Mouse (Mus musculus) liver, embryonic 14.5 days (tissue): ENCODE data around the gene Tdp1. TPM values are rescaled to one million over a fixed set of nuclear protein-coding genes. Genes with fewer than 3 reads are reported as not detected.
A peak's percentile ranks its signal among the peaks of the same experiment; 100 is the strongest.

Experiments
- ATAC-seq: fragments of 200-750 bp; cut with Nextera tagmentation; 2 replicates; pipeline ENCODE4 v1.8.0; 2017; ENCODE audit warnings: moderate number of reproducible peaks, mild to moderate bottlenecking, moderate library complexity; ENCODE audit not compliant: insufficient read depth
- DNase-seq, 3 experiments: peaks; one replicate each; pipeline ENCODE4 v3.0.0-alpha.2; 2012 to 2013; ENCODE audit warnings: low read depth in 3 of 3, low spot score in 3 of 3
- H3K27ac ChIP-seq: fragments of 300-500 bp; sonication (generic); 2 replicates; pipeline ENCODE4 v1.5.1; 2014; ENCODE audit warnings: moderate library complexity, mild to moderate bottlenecking, control low read depth, inconsistent platforms
- H3K27me3 ChIP-seq: fragments of 300-500 bp; sonication (generic); 2 replicates; pipeline ENCODE4 v1.6.1; 2014; ENCODE audit warnings: mild to moderate bottlenecking, low read length, moderate library complexity; ENCODE audit not compliant: control insufficient read depth, insufficient read depth
- H3K36me3 ChIP-seq: fragments of 300-500 bp; sonication (generic); replicated peaks from 2 replicates; pipeline ENCODE4 v1.6.1; 2014; ENCODE audit warnings: low read depth; ENCODE audit not compliant: control insufficient read depth, insufficient read depth
- H3K4me1 ChIP-seq, 2 experiments: fragments of 200-500 bp in 1 of 2; fragments of 300-500 bp in 1 of 2; sonication (generic) in 1 of 2; replicated peaks; 2 replicates each; pipeline ENCODE4 v1.6.1; 2012 to 2014; ENCODE audit warnings: antibody characterized with exemption in 1 of 2, inconsistent platforms in 1 of 2, low read length in 1 of 2; ENCODE audit not compliant: control insufficient read depth in 2 of 2, insufficient read depth in 2 of 2
- H3K4me2 ChIP-seq: fragments of 300-500 bp; sonication (generic); 2 replicates; pipeline ENCODE4 v1.6.1; 2014; ENCODE audit warnings: low read depth, mild to moderate bottlenecking, control low read depth, moderate library complexity
- H3K4me3 ChIP-seq, 2 experiments: fragments of 200-500 bp in 1 of 2; fragments of 300-500 bp in 1 of 2; sonication (generic) in 1 of 2; 2 replicates each; pipeline ENCODE4 v1.5.1; 2012 to 2014; ENCODE audit warnings: low read depth in 2 of 2, low read length in 2 of 2, mild to moderate bottlenecking in 2 of 2, control low read depth in 1 of 2, inconsistent platforms in 1 of 2, moderate library complexity in 1 of 2; ENCODE audit not compliant: insufficient read depth in 1 of 2
- H3K9ac ChIP-seq: fragments of 300-500 bp; sonication (generic); replicated peaks from 2 replicates; pipeline ENCODE4 v1.6.1; 2014; ENCODE audit warnings: mild to moderate bottlenecking, control low read depth, moderate library complexity
- H3K9me3 ChIP-seq: fragments of 300-500 bp; sonication (generic); 2 replicates; pipeline ENCODE4 v1.6.1; 2016; ENCODE audit warnings: low read length, mixed read lengths; ENCODE audit not compliant: control insufficient read depth
- CTCF ChIP-seq: IDR thresholded peaks from 2 replicates; pipeline ENCODE4 v1.5.1; 2016; ENCODE audit warnings: antibody characterized with exemption, low read depth, control low read depth
- EP300 ChIP-seq: IDR thresholded peaks from 2 replicates; pipeline ENCODE4 v1.6.1; 2016; ENCODE audit warnings: antibody characterized with exemption, low read depth
- WGBS: fragments of 180-500 bp; shearing (Covaris S2); extraction: QIAGEN DNeasy Blood & Tissue Kit; methylation state at CpG from one replicate; pipeline ENCODE4 v1.1.7; 2014; ENCODE audit not compliant: insufficient replicate concordance; 5-methylcytosine and 5-hydroxymethylcytosine counted together
- polyA plus RNA-seq, 2 experiments: library from polyadenylated mRNA; depleted of rRNA in 1 of 2; stranded (reverse) in 1 of 2; unstranded in 1 of 2; fragments of >200 nt; fragmentation: Nextera tagmentation in 1 of 2; extraction: Ambion mirVana in 1 of 2; gene quantifications; 2 replicates each; pipeline versions ENCODE4 v1.2.1 to v1.2.3; 2012 to 2014

Tdp1 gene
- polyA plus RNA-seq, 2 experiments, result 16.8 to 23.3 TPM

- no peak for ATAC-seq
- no peaks in the 10 kb centered on the region for H3K36me3 ChIP-seq
- no peak for TF ChIP-seq CTCF
- no peak for TF ChIP-seq EP300
- H3K4me1 ChIP-seq, result peaks cover 0 to 7% of the 10 kb centered on the region in 2 experiments; a peak in 2 of 4 replicates
- H3K27ac ChIP-seq, result no peak overlapping the region
- no peak for DNase-seq
- no peak overlapping the region for H3K4me2 ChIP-seq
- no peaks in the 10 kb centered on the region for H3K27me3 ChIP-seq
- H3K9ac ChIP-seq, result no peak overlapping the region
- H3K9me3 ChIP-seq, result no peaks in the 10 kb centered on the region
- 41% methylated on average over 8 of the region's 8 CpGs for WGBS
- H3K4me3 ChIP-seq, result no peak overlapping the region
These were observed 58.1 kb downstream of the Tdp1 start for GRCm38 (mm10) chr12:99942441-99942840.

DNA sequence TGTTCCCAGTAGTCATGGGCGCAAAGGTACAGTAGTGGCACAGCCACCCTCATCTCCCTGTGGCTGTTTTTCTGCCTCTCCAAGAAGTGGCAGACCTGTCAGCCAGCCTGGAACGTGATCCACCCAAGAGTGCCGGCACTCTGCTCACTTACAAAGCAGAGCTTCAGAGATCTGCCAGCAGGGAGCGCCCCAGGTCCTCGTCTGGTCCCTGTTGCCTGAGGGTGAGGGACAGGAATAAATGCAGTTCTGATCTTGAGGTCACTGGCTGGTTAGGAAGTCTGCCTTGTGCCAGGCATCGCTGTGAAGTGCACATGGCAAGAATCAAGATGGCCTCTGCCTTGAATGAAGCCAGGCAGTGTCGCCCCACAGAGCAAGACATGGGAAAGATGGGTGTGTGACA is 68.6 kb downstream of the Tdp1 start:
- Histone ChIP-seq H3K4me1 (no peaks in the 10 kb centered on the region), H3K9ac (no peak overlapping the region), H3K4me2 (no peak overlapping the region), H3K36me3 (no peaks in the 10 kb centered on the region), H3K27ac (no peak overlapping the region), H3K27me3 (no peaks in the 10 kb centered on the region), H3K9me3 (no peaks in the 10 kb centered on the region), H3K4me3 (no peak overlapping the region)
- DNase-seq, result no peak
- ATAC-seq, result no peak
- TF ChIP-seq CTCF (peak; percentile 69), EP300 (no peak)
- 64% methylated on average over 7 of the region's 7 CpGs for WGBS

- H3K4me2 ChIP-seq, result no peak overlapping the region
- H3K4me1 ChIP-seq, result peaks cover 6 to 7% of the 10 kb centered on the region in 2 experiments; a peak in 2 of 4 replicates
- no peak overlapping the region for H3K9ac ChIP-seq
- 35% methylated on average over 7 of the region's 7 CpGs for WGBS
- DNase-seq (no peak), ATAC-seq (no peak)
- H3K27me3 ChIP-seq, result no peaks in the 10 kb centered on the region
- H3K27ac ChIP-seq, result no peak overlapping the region
- TF ChIP-seq EP300, result no peak
- no peak for TF ChIP-seq CTCF
- H3K36me3 ChIP-seq, result no peaks in the 10 kb centered on the region
- no peaks in the 10 kb centered on the region for H3K9me3 ChIP-seq
- H3K4me3 ChIP-seq, result no peak overlapping the region
These were observed 72.1 kb downstream of the Tdp1 start for GRCm38 (mm10) chr12:99956411-99956810.

DNA sequence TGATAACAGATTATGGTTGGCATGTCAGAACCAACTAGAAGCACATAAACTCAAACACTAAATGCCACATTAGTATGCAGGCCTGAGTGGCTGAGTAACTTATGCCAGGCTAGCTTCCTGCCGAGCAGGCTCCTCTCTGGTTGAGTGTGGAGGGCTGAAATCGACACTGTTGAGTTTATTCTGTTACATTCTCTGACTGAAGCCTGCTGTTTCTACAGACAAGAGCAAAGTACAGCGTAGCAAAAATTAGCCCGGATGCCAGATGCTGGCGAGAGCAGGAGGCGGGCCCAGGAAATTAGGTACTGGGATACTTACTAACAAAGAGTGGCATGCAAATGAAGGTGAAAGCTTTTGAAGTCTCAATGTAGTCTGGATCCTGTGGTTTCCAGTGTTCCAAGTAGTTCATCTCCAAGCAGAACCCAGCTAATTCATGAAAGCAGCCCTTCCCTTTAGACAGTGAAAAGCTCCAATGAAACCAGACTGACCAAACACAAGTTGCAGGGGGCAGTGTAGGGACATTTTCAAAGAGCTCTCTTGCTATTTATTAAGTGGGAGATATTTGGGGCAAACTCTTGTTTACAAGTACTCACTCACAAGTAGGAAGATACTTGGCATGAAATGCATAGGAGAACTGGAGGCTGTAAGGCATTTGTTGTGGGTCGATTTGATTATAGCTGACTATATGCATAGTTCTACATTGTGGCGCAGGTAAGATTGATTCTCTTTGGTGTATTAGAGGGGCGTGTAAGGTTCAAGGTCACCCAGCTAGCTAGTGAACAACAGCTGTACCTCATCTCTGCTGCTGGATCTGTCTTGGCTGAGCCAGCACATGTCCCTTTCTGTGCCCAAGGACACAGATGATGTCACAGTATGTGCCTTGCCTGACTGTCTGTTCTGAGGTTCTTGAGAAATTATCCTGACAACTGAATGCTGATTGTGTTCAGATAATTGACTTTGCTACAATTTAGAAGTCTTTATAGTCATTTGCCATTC is 74.0 kb downstream of the Tdp1 start:
- WGBS, result 64% methylated on average over 9 of the region's 9 CpGs
- Histone ChIP-seq H3K36me3 (no peaks in the 10 kb centered on the region), H3K4me2 (no peak overlapping the region), H3K27ac (no peak overlapping the region), H3K9me3 (no peaks in the 10 kb centered on the region), H3K9ac (no peak overlapping the region), H3K27me3 (no peaks in the 10 kb centered on the region), H3K4me1 (peaks cover 6 to 7% of the 10 kb centered on the region in 2 experiments; a peak in 2 of 4 replicates), H3K4me3 (no peak overlapping the region)
- TF ChIP-seq CTCF (no peak), EP300 (no peak)
- ATAC-seq (no peak), DNase-seq (no peak)

DNA sequence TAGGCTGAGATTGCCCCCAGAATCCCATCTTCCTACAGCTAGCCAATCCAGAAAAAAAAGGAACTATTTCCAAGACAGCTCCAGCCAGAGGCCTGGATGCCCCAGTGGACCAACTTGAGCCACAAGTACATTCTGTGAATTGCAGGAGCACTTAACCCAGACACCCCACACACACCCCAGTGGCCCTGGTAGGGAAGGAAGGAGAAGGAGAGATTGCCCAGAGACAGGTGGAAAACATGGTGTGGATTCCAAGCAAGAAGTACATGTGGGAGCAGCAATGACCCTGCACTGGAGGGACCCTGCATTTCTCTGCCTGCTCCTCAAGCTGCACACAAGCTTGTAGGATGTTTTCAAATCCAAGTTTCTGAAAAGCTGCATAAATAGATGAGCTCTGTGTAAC is 75.0 kb downstream of the Tdp1 start:
- Histone ChIP-seq H3K27ac (no peak overlapping the region), H3K27me3 (peaks cover 9% of the 10 kb centered on the region), H3K4me2 (no peak overlapping the region), H3K9me3 (no peaks in the 10 kb centered on the region), H3K4me1 (peaks cover 6 to 7% of the 10 kb centered on the region in 2 experiments; a peak in 2 of 4 replicates), H3K9ac (no peak overlapping the region), H3K36me3 (no peaks in the 10 kb centered on the region), H3K4me3 (no peak overlapping the region)
- ATAC-seq (no peak), DNase-seq (no peak)
- TF ChIP-seq CTCF (no peak), EP300 (no peak)
